Mouse (Mus musculus) CD4-positive, CD25-positive, alpha-beta regulatory T cell, adult 9 weeks (primary cell): ENCODE results near the gene Actl6a. TPM values are rescaled to one million over a fixed set of nuclear protein-coding genes. Genes with fewer than 3 reads are reported as not detected.

ENCODE experiments used
- polyA plus RNA-seq: library from polyadenylated mRNA; unstranded; fragments of 100-300 nt; shearing (Covaris generic); gene quantifications from one replicate; pipeline ENCODE4 v1.2.1, GENCODE M21; 2017

Gene Actl6a
- polyA plus RNA-seq: 117 TPM

GRCm38 (mm10) chr3:32705647-32706348 is at the start of gene Actl6a:
TSS of gene Actl6a (plus strand) at chr3:32706298.

DNA sequence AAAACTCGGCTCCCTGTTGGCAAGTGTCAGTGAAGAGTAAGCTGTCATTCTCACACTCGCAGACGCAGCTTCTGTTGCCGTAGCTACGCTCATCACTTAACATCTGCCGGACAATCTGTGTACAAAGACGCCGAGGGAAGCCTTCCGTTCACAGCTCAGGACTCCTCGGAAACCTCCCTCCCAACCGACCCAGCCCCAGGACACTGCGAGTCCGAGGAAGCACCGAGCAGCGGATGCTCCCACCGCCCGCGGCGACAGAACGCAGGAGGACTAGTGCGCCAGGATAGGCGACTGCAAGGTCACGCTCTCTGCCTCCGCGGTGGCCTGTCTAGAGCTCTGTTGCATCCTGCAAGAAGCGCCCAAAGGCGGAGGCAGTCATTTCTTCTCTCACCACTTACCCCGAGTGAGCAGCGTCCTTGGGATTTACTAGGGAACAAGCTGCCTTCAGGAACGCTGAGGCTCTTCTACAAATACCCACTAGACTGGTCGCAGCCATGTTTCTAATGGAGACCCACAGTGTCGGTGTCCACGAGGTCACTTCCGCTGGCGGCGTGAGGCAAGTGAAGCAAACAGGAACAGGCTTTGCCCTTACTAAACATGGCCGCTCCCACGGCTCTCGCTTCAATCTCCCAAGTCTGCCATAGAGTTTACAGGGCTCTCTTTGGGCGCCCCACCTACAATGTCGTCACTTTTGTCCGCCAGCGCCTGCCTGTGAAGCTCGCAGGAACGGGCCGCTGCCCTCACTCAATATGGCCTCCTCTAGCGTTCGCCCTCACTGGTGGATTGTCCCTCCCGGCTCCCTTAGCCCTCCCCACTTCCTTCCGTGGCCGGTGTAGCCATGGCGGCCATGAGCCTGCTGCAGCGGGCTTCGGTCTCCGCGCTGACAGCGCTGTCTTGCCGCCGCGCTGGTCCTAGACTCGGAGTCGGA is 30.4 kb downstream of the Actl6a start, which contains the start of gene Ndufb5:
TSS of gene Ndufb5 (plus strand) at position 747 of the 928 bp plus-strand sequence.

DNA sequence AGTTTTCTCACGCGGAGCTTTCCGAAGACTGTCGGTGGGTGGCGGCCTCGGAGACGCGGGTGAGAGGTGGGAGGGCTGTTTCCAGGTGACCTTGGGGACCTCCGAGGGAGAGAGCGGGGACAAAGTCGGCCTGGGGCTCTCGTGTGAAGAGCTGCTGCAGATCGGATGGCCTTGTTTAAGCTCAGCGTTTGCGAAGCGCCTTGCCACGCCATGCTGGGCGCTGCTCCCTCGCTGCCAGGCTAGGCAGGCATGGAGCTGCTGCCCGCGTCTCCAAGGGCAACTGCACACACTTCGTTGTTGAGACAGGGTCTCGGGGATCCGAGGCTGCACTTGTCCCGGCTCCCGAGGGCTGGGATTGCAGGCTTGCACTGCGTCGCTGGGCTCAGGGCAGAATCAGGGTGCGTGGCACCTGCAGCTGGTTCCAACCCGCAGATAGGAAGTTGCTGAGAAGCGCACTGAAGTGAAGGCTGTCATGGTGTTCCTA is 31.1 kb downstream of the Actl6a start, which contains the start of gene Mrpl47:
TSS of gene Mrpl47 (minus strand) at position 434 of the 484 bp plus-strand sequence.

Other genes with a start within 250 kb of the Actl6a start
- 0.42 TPM for gene Kcnmb3, start 214.1 kb upstream of the Actl6a start, polyA plus RNA-seq
- 34.1 TPM for gene Zfp639, start 196.0 kb upstream of the Actl6a start, polyA plus RNA-seq
- gene Mfn1, start 176.8 kb upstream of the Actl6a start, polyA plus RNA-seq: 9.8 TPM
- 11.4 TPM for gene Gnb4, start 89.7 kb upstream of the Actl6a start, polyA plus RNA-seq
- 205 TPM for gene Ndufb5, start 30.7 kb downstream of the Actl6a start, polyA plus RNA-seq
- 27.0 TPM for gene Mrpl47, start 31.3 kb downstream of the Actl6a start, polyA plus RNA-seq
- gene Usp13, start 111.2 kb downstream of the Actl6a start, polyA plus RNA-seq: not detected